Mouse (Mus musculus): ENCODE data around the gene Pdgfa. TPM values are rescaled to one million over a fixed set of nuclear protein-coding genes. Genes with fewer than 3 reads are reported as not detected.
A peak's percentile ranks its signal among the peaks of the same experiment; 100 is the strongest.

Pdgfa gene
- polyA plus RNA-seq, 1 experiment from 2014 or later, result 58.6 TPM

- peak overlapping the region; percentile 80 for H3K4me3 ChIP-seq (ENCODE audit: low read length)
Measured at GRCm38 (mm10) chr5:138995721-138996311, 1.4 kb downstream of the Pdgfa start.

GRCm38 (mm10) chr5:138994786-138995720 lies 2.1 kb downstream of the Pdgfa start:
- Histone ChIP-seq H3K36me3 (ENCODE audit: insufficient read depth, low read length) (no peaks in the 10 kb centered on the region), H3K9ac (replicated peaks; ENCODE audit: low read length) (peak overlapping the region; percentile 84), H3K4me3 (ENCODE audit: low read length) (peak overlapping the region; percentile 80), H3K27me3 (ENCODE audit: insufficient read depth, low read length) (peaks cover 53% of the 10 kb centered on the region), H3K4me2 (replicated peaks; ENCODE audit: low read depth, low read length) (peak overlapping the region; percentile 91), H3K27ac (ENCODE audit: low read length) (peak overlapping the region; percentile 96), H3K4me1 (ENCODE audit: insufficient read depth, low read length) (peaks cover 70% of the 10 kb centered on the region), H3K9me3 (ENCODE audit: low read length) (0 out of 2 replicates have a peak, but pooled peaks cover under 1% of the 10 kb centered on the region)
- ATAC-seq (ENCODE audit: low FRiP score, low TSS enrichment), result peak; percentile 40
- WGBS, result under 1% methylated on average over 69 of the region's 127 CpGs

More at GRCm38 (mm10) chr5:138995721-138996311, 1.4 kb downstream of the Pdgfa start:
- H3K27ac ChIP-seq (ENCODE audit: low read length), result peak overlapping the region; percentile 96
- under 1% methylated on average over 34 of the region's 52 CpGs for WGBS
- 0 out of 2 replicates have a peak, but pooled peaks cover 3% of the 10 kb centered on the region for H3K9me3 ChIP-seq (ENCODE audit: low read length)
- peak overlapping the region; percentile 84 for H3K9ac ChIP-seq (replicated peaks; ENCODE audit: low read length)
- peaks cover 66% of the 10 kb centered on the region for H3K4me1 ChIP-seq (ENCODE audit: insufficient read depth, low read length)
- peak; percentile 24 for ATAC-seq (ENCODE audit: low FRiP score, low TSS enrichment)
- peaks cover 53% of the 10 kb centered on the region for H3K27me3 ChIP-seq (ENCODE audit: insufficient read depth, low read length)
- peak overlapping the region; percentile 91 for H3K4me2 ChIP-seq (replicated peaks; ENCODE audit: low read depth, low read length)
- no peaks in the 10 kb centered on the region for H3K36me3 ChIP-seq (ENCODE audit: insufficient read depth, low read length)

DNA sequence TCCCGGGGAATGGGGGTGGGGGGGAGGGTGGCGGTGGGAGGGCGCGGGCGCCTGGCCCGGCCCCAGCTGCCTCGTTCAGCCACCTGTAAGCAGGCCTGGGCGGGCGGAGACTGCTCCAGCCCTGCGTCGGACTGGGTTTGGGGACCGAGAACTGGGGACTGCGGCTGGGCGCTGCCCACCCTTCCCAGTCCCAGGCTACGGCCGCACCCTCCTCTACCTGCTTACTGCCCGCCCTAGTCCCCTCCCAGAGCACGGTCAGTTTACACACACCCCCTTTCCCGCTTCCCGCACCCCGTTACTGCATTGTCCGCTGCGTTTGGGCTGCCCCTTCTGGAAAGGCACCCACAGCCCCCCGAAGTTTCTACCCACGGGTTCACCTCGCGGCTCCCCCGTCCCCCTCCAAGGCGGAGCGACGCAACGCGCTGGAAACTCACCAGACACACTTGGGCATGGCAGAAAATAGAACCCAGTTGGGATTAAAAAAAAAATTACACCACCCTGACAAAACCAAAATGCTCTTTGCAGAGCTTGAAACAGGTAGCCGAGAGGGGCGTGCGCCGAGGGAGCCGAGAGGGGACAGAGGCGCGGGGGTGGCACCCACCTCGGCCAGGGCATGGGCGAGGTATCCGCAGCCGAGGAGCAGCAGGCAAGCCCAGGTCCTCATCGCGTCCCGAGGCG lies 2.9 kb downstream of the Pdgfa start:
- H3K27ac ChIP-seq (ENCODE audit: low read length), result peak overlapping the region; percentile 96
- peaks cover 65% of the 10 kb centered on the region for H3K4me1 ChIP-seq (ENCODE audit: insufficient read depth, low read length)
- no peaks in the 10 kb centered on the region for H3K36me3 ChIP-seq (ENCODE audit: insufficient read depth, low read length)
- H3K9me3 ChIP-seq (ENCODE audit: low read length), result no peaks in the 10 kb centered on the region
- ATAC-seq (ENCODE audit: low FRiP score, low TSS enrichment), result peak; percentile 46
- under 1% methylated on average over 46 of the region's 48 CpGs for WGBS
- H3K27me3 ChIP-seq (ENCODE audit: insufficient read depth, low read length), result peaks cover 53% of the 10 kb centered on the region
- H3K4me2 ChIP-seq (replicated peaks; ENCODE audit: low read depth, low read length), result peak overlapping the region; percentile 91
- H3K4me3 ChIP-seq (ENCODE audit: low read length), result peak overlapping the region; percentile 80
- peak overlapping the region; percentile 84 for H3K9ac ChIP-seq (replicated peaks; ENCODE audit: low read length)

- peak overlapping the region; percentile 80 for H3K4me3 ChIP-seq (ENCODE audit: low read length)
- H3K27ac ChIP-seq (ENCODE audit: low read length), result peak overlapping the region; percentile 96
- 0 out of 2 replicates have a peak, but pooled peaks have one; percentile 5 for ATAC-seq (ENCODE audit: low FRiP score, low TSS enrichment)
- peaks cover 67% of the 10 kb centered on the region for H3K4me1 ChIP-seq (ENCODE audit: insufficient read depth, low read length)
- 0% methylated on average over 40 of the region's 40 CpGs for WGBS
- no peaks in the 10 kb centered on the region for H3K9me3 ChIP-seq (ENCODE audit: low read length)
- H3K36me3 ChIP-seq (ENCODE audit: insufficient read depth, low read length), result no peaks in the 10 kb centered on the region
- peak overlapping the region; percentile 84 for H3K9ac ChIP-seq (replicated peaks; ENCODE audit: low read length)
- H3K4me2 ChIP-seq (replicated peaks; ENCODE audit: low read depth, low read length), result peak overlapping the region; percentile 91
- H3K27me3 ChIP-seq (ENCODE audit: insufficient read depth, low read length), result peaks cover 46% of the 10 kb centered on the region
Measured at GRCm38 (mm10) chr5:138993371-138994107, 3.6 kb downstream of the Pdgfa start.

DNA sequence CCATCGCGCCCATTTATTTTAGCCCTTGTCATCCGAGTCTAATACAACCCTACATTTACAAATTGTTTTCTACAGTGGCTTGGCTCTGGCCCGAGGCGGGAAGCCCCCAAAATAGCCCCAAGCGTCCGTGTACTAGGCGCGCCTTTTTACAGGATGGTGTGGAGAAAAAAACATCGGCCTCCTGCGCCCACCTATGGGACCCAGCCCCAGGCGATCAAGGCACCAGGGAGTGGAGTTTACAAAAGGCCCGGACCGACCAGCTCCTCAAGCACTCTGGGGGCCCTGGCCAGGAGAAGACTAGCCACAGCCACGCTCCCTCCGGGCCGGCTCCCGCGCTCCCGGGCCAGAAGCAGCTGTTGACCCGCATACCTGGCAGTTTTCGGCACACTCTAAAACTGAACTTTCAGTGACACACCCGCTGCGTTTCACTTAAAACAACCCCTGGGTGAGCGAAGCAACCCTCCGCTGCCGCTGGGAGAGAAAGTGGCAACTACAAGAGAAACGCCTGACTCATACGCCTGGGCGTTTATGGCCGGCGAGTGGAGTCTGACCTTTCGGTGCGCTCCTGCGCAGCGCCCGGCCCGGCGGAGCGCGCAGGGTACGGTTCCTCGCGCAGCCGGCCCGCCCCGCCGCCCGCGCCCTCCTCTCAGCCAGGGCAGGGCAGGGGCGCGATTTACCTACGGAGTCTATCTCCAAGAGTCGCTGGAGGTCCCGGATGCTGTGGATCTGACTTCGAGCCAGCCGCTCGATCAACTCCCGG lies 4.4 kb downstream of the Pdgfa start:
- Histone ChIP-seq H3K27me3 (ENCODE audit: insufficient read depth, low read length) (peaks cover 39% of the 10 kb centered on the region), H3K4me2 (replicated peaks; ENCODE audit: low read depth, low read length) (peak overlapping the region; percentile 91), H3K27ac (ENCODE audit: low read length) (peak overlapping the region; percentile 96), H3K4me1 (ENCODE audit: insufficient read depth, low read length) (peaks cover 63% of the 10 kb centered on the region), H3K36me3 (ENCODE audit: insufficient read depth, low read length) (peaks cover 4% of the 10 kb centered on the region; the same call in 1 of the 2 replicates), H3K4me3 (ENCODE audit: low read length) (peak overlapping the region; percentile 80), H3K9ac (replicated peaks; ENCODE audit: low read length) (peak overlapping the region; percentile 84), H3K9me3 (ENCODE audit: low read length) (no peaks in the 10 kb centered on the region)
- no peak for ATAC-seq (ENCODE audit: low FRiP score, low TSS enrichment)
- 4% methylated on average over 59 of the region's 59 CpGs for WGBS

- Histone ChIP-seq H3K36me3 (ENCODE audit: insufficient read depth, low read length) (peaks cover 14% of the 10 kb centered on the region), H3K9me3 (ENCODE audit: low read length) (no peaks in the 10 kb centered on the region), H3K4me1 (ENCODE audit: insufficient read depth, low read length) (peaks cover 53% of the 10 kb centered on the region), H3K4me2 (replicated peaks; ENCODE audit: low read depth, low read length) (peak overlapping the region; percentile 91; the same call in 1 of the 2 replicates), H3K27ac (ENCODE audit: low read length) (no peak overlapping the region), H3K9ac (replicated peaks; ENCODE audit: low read length) (no peak overlapping the region), H3K27me3 (ENCODE audit: insufficient read depth, low read length) (peaks cover 28% of the 10 kb centered on the region), H3K4me3 (ENCODE audit: low read length) (no peak overlapping the region)
- no peak for ATAC-seq (ENCODE audit: low FRiP score, low TSS enrichment)
- 37% methylated on average over 4 of the region's 4 CpGs for WGBS
Measured at GRCm38 (mm10) chr5:138991734-138992133, 5.4 kb downstream of the Pdgfa start.

DNA sequence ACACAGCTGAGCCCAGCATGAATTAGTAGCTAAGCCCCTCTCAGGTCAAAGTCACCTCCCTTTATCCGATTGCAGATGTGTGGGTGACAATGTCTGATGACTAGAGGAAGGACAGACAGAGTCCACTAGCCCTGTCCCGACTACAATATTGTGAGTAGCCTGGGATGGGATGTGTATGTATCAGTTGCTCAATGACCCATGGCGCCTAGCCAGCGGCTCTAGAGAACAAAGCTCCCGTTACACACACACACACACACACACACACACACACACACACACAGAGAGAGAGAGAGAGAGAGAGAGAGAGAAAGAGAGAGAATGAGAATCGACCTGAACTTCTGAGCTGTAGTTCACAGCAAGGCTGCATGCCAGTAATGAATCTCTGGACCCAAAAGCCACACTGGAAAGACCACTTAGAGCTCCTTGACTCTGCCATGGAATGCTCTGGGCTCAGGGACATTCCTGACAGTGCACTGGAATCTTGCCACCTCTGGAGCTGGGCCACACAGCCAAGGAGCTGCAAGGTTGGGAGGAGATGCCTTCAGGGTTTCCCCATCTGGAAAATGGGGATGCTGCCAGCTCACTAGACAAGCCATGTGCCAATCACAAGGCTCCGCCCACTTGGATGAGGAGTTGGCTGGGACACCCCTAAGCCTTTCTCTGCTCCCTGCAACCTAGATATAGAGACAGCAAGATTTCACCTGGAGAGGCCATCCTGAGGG lies 6.3 kb downstream of the Pdgfa start:
- H3K36me3 ChIP-seq (ENCODE audit: insufficient read depth, low read length), result peaks cover 23% of the 10 kb centered on the region
- WGBS, result 36% methylated on average over 7 of the region's 7 CpGs
- no peak overlapping the region for H3K27ac ChIP-seq (ENCODE audit: low read length)
- no peaks in the 10 kb centered on the region for H3K9me3 ChIP-seq (ENCODE audit: low read length)
- H3K4me3 ChIP-seq (ENCODE audit: low read length), result no peak overlapping the region
- H3K9ac ChIP-seq (replicated peaks; ENCODE audit: low read length), result no peak overlapping the region
- no peak for ATAC-seq (ENCODE audit: low FRiP score, low TSS enrichment)
- peaks cover 22% of the 10 kb centered on the region; the same call in 1 of the 2 replicates for H3K27me3 ChIP-seq (ENCODE audit: insufficient read depth, low read length)
- no peak overlapping the region for H3K4me2 ChIP-seq (replicated peaks; ENCODE audit: low read depth, low read length)
- peaks cover 44% of the 10 kb centered on the region for H3K4me1 ChIP-seq (ENCODE audit: insufficient read depth, low read length)

GRCm38 (mm10) chr5:138989567-138989966 lies 7.6 kb downstream of the Pdgfa start:
- peaks cover 22% of the 10 kb centered on the region; the same call in 1 of the 2 replicates for H3K27me3 ChIP-seq (ENCODE audit: insufficient read depth, low read length)
- H3K27ac ChIP-seq (ENCODE audit: low read length), result no peak overlapping the region
- no peak for ATAC-seq (ENCODE audit: low FRiP score, low TSS enrichment)
- H3K4me2 ChIP-seq (replicated peaks; ENCODE audit: low read depth, low read length), result no peak overlapping the region
- H3K9me3 ChIP-seq (ENCODE audit: low read length), result no peaks in the 10 kb centered on the region
- H3K4me1 ChIP-seq (ENCODE audit: insufficient read depth, low read length), result peaks cover 43% of the 10 kb centered on the region
- no peak overlapping the region for H3K9ac ChIP-seq (replicated peaks; ENCODE audit: low read length)
- WGBS, result 80% methylated on average over 6 of the region's 6 CpGs
- no peak overlapping the region for H3K4me3 ChIP-seq (ENCODE audit: low read length)
- H3K36me3 ChIP-seq (ENCODE audit: insufficient read depth, low read length), result peaks cover 34% of the 10 kb centered on the region
